Mouse (Mus musculus) kidney, postnatal 4 days (tissue): ENCODE results near the gene Paqr5.

ENCODE experiments used
- DNase-seq, 2 experiments: peaks; one replicate each; pipeline ENCODE4 v3.0.0; 2021; ENCODE audit warnings: mixed read lengths in 2 of 2

Gene Paqr5

DNA sequence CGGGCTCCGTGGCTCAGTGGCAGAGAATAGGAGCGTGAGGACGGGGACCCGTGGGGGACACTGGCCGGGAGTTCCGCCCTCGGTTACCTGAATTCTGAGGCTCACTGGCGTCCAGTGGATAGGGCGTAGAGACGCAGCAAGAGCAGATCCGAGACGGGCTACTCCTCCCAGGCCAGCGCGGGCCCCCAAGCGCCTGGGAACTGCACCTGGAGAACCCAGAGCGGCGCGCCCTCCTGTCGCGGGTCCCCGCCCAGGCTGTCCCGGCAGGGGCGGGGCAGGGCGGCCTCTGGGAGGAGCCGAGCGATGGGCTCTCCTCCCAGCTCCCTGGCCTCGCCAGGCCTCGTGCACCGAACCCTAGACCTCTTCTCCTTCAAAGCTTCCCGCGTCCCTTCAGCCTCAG lies at the start of gene Paqr5:
TSS of gene Paqr5 (minus strand) at position 257 of the 400 bp plus-strand sequence.
- DNase-seq, result peak; percentile 80 to 87

GRCm38 (mm10) chr9:62062234-62062633 lies 35.6 kb upstream of the Paqr5 start:
- no peak for DNase-seq

DNA sequence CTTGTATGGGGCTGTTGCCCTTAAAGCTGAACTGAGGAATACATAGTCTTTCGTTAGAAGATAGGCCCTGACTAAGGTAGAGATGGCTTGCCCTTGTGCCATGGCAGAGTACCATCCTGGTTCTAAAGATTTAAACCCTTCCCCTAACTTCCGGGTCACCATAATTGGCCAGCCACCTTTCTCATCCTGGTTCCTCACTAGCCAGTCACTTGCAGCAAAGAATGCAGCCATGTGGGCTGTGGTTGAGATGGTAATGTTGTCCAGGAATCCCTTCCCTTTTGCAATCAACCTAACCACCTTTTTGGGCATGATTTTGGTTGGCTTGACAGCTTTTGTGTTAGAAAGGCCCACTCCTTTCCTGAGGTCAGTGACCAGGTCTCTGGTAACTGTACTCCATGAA lies 33.8 kb upstream of the Paqr5 start:
- DNase-seq, result no peak

DNA sequence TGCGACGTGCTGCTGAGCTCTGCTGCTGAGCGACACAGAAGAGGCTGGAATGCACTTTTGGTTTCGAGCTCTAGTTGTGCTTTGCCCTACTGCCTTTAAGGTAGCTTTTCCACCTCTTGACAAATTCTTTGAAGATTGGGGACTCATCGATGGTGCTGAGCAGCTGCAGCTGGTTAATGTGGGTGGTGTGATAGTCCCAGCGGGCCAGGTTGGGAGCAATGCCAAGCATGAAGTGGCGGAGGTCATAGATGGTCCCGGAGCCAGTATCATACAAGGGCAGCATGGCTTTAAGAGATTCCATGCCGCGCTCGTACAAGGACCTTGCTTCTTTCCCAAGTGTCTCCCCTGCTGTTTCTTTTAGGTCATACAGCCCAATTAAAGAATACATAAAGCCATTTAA lies 33.3 kb upstream of the Paqr5 start:
- no peak for DNase-seq

GRCm38 (mm10) chr9:62057881-62058506 lies 31.3 kb upstream of the Paqr5 start:
- DNase-seq, result no peak

DNA sequence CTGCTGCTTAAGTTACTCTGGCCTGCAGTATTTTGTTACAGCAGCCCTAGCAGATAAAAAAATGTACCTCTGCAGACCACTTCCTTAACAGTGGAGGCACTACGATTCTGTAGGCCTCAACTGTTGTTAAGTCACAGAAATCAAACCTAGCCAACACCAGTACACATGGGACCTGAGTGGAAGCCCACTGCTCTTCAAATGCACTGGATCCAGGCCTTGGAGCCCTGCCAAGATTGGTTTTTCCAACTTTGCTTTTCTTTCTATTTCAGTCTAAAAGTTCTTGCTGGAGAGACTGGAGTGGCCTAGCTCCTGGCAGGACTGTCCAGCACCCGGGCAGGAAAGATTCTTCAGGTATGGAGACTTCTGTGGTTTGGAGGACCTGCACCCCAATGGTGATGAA lies 29.6 kb upstream of the Paqr5 start:
- DNase-seq, result no peak

- peak; percentile 58 to 69 for DNase-seq
These were observed 24.1 kb upstream of the Paqr5 start for GRCm38 (mm10) chr9:62050801-62051200.

GRCm38 (mm10) chr9:62049166-62049565 lies 22.5 kb upstream of the Paqr5 start:
- DNase-seq, result no peak

- DNase-seq, result no peak
These were observed 15.5 kb upstream of the Paqr5 start for GRCm38 (mm10) chr9:62042167-62042566.

DNA sequence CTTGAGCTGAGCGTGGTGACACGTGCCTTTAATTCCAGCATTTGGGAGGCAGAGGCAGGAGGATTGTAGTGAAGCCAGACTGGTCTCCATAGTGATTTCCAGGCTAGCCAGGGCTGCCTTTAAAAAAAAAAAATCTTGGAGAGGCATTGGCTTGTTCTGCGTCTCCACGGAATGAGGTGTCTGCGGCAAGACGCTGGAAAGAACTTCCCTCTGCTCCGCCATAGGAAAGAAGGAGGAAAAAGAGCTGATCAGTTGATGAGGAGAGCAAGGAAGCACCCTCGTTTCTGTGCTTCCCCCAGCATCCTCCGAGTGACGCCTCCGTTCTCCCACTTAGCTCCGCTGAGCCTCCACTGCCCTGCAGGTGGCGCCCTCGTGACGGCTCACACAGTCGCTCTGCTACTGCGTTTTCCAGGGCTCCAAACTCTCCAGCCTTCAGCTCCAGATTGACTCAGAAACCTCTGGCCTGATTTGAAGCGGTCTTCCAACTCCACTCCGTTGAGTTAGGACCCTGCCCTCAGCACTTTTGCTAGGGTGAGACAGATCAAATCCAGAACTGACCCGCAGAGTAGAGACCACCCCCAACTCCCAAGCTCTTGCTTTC lies 13.5 kb upstream of the Paqr5 start:
- peak; percentile 95 to 96 for DNase-seq

DNA sequence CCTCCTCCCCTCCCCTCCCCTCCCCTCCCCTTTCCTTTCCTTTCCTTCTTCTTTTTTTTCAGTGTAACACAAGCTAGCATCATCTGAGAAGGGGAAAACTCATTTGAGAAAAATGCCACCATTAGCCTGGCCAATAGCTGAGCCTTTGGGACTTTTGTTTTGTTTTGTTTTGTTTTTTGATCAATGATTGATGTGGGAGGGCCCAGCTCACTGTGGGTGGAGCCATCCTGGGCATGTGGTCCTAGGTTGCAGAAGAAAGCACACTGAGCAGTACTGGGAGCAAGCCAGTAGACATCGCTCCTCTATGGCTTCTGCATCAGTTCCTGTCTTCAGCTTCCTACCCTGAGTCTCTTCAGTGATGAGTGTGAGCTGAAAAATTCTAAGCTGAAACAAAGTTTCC lies 9.2 kb upstream of the Paqr5 start:
- no peak for DNase-seq

- DNase-seq, result no peak
These were observed 5.5 kb upstream of the Paqr5 start for GRCm38 (mm10) chr9:62032206-62032605.

DNA sequence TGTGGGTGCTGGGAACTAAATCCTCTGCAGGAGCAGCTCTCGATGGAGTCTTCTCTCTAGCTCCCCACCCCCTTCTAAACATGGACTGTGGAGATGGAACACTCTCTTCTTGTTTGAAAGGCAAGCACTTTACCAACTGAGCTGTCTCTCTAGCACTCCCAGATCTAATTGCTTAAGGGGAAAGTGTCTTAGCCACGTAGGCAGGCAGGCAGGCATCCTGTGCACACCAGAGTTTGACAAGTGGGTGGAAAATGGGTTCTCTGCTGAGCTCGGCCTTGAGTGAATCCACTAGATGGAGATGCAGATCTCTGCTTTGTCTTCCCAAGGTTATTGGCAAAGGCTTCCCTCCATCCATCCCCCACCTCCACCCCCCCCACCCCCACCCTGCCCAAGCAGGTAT lies 1.4 kb upstream of the Paqr5 start:
- DNase-seq, result no peak

- no peak for DNase-seq
These were observed 1.6 kb downstream of the Paqr5 start for GRCm38 (mm10) chr9:62025056-62025455.

- DNase-seq, result peak in 1 of 2 experiments; percentile 57
These were observed 2.8 kb downstream of the Paqr5 start for GRCm38 (mm10) chr9:62023879-62024278.

DNA sequence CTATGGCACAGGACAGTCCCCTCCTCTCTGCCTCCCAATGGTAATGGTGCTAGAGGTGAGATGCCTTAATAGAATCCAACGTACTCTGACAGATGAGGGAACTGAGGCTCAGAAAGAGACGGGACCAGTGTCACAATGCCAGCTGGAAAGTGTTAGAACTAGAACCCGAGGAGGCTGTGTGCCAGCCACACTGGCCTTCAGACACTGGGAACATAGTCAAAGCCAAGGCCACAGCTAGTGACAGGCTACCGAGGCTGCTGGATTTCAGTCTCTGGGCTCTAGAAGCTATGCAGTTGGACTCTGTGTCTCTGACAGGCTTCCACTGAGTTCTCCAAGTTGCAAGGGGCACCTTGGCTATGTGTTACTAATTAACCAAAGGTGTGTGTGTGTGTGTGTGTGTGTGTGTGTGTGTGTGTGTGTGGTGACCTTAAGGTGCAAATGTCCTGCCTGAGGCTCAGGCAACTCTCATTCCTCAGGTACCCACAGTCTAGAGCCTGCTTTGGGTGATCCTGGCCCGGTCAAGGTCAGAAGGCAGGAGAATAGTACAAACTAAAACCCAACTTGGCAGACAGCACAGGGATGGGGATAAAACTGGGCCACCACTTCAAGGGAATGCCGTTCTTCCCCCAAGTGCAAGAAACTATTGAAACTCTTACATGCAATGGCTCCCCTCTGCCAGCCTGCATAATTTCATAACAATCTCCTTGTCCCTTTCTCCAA lies 3.5 kb downstream of the Paqr5 start:
- DNase-seq, result peak; percentile 63 to 72

- peak; percentile 57 to 70 for DNase-seq
These were observed 5.0 kb downstream of the Paqr5 start for GRCm38 (mm10) chr9:62021583-62022120.

GRCm38 (mm10) chr9:62020259-62020658 lies 6.4 kb downstream of the Paqr5 start:
- DNase-seq, result no peak

DNA sequence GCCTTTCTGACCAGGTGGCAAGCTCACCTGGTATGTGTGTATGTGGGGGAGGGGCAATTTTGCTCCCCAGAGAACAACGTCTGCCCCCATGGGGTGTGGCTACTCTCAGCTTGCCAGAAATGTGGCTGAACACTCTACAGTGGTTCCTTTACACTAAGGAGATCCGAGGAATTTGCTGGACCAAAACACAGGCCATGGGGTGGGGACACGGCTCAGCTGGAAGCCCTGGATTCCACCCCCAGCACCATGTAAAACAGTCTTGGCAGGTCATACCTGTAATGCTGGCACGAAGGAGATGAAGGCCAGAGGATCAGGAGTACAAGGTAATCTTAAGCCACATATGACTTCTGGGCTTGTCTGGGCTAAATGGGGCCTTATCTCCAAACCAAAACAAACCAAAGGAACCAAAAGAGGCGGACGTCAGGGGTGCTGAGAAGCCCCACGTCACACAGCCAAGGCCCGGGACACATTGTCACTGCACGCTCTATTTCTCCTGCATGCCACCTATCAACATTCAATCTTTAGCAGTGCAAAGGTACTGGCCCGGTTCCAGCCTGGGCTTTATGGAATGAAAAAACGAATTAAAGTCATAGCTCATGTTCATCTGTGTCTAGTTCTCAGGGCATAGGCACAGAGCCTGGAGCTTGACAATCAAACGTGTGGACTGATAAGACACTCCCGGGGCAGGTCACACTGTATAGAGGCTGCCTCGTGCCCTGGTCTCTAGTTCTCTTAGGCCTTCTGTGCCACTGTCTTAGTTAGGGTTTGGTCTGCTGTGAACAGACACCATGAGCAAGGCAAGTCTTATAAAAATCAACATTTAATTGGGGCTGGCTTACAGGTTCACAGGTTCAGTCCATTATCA lies 8.2 kb downstream of the Paqr5 start:
- DNase-seq, result peak; percentile 55 to 69

- DNase-seq, result no peak
These were observed 9.3 kb downstream of the Paqr5 start for GRCm38 (mm10) chr9:62017329-62017728.

DNA sequence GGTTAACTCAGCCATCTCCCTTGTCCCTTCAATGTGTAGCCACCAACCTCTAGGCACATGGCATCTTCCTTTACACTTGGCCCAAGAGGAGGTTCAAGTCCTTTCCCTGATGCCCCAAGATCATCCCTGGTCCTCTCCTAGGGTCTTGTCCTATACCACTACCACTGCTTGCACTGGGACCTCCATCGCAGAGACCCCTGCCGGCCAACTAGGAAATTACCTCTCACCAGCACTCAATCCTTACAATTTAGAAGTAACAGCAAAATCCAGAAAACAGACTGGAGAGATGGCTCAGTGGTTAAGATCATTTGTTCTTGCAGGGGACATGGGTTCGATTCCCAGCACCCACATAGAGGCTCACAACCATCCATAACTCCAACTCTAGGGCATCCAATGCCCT lies 11.2 kb downstream of the Paqr5 start:
- DNase-seq, result no peak

DNA sequence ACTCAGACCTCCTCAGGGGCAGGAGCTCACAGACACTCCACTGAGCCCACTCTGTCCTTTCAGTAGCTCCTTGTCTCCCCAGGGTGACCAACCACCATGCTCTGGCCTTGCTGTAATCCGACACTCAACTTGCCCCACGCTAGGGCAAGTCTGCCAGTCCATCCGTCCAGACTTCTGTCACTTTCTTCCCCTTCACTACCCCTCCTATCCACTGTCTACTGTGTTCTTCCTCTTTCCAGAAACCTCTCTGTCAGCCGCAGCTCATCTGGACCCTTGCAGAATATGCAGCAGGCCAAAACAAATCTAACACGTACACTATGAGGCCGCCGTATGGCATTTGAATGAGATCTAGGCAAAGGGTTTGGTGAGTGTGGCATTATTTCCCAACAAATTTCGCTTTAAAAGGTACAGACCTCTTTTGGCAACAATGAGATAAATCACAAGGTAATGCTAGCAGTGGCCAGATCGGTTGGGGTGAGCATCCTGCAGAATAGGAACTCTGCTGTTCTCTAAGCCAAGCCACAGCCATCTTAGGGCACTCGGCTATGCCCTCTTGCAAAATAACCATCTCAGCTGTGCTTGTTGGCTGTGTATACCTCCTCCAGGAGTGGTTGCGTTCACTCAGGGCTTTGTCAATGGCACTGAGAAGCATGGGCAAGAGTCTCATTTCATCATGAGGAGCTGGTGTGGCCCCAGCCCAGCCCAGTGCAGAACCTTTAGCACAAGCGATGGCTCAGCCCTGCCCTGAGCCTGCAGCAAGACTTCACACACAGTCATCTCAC lies 13.1 kb downstream of the Paqr5 start:
- no peak for DNase-seq
